25 mouse cellular contexts compared by ENCODE assay signal in the genomic region with DNA sequence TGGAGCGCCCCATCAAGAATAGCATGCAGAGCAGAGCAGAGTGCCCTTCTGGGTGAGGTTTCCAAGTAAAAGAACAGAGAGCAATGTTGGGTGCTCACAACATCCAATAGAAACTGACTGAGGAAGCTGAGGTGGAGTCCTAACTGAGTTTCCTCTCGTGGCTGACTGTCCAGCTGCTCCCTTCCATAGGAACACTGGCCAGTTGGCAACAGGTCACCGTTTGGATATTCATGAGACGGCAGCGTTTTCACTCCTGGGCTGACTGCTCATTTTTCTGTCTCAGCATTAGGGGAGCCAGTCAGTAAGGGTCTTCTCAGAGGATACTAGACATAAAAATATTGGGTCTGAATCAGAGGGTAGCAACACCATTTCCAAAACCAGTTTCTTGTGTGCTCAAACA. TPM values are rescaled to one million over a fixed set of nuclear protein-coding genes. Genes with fewer than 3 reads are reported as not detected.
DNase-seq lines count a peak whose midpoint lies in the region; ATAC-seq and TF ChIP-seq lines count a peak whose summit lies in the region.
"Had no signal": no experiment of that assay in that cellular context is flagged by ENCODE, and none has a peak within 500 bp of the region (broad histone marks: within the 10 kb centered on the region; RNA-seq: fewer than 3 reads in every experiment).

No protein-coding gene starts in this region.

- H3K9ac ChIP-seq in midbrain, postnatal 0 days (replicated peaks; ENCODE audit: low read length, poor library complexity, severe bottlenecking), result no peak overlapping the region
- no peak overlapping the region for H3K9ac ChIP-seq in midbrain, embryonic 14.5 days (replicated peaks; ENCODE audit: low read length)
- no peak overlapping the region for H3K9ac ChIP-seq in neural tube, embryonic 15.5 days (replicated peaks)
- H3K9ac ChIP-seq: forebrain, postnatal 0 days; heart, embryonic 15.5 days; hindbrain, embryonic 15.5 days; kidney, embryonic 15.5 days; limb, embryonic 13.5 days; liver, embryonic 13.5 days; lung, embryonic 15.5 days; neural tube, embryonic 13.5 days had no signal

- TF ChIP-seq CTCF in midbrain, postnatal 0 days (IDR thresholded peaks at IDR 0.05), result no peak

- ATAC-seq in midbrain, postnatal 0 days (ENCODE audit: low FRiP score), result no peak
- ATAC-seq in midbrain, embryonic 14.5 days (ENCODE audit: low FRiP score, low TSS enrichment), result no peak
- ATAC-seq in neural tube, embryonic 15.5 days (ENCODE audit: low FRiP score), result no peak
- ATAC-seq: forebrain, postnatal 0 days; intestine, embryonic 16.5 days had no signal

- WGBS in midbrain, postnatal 0 days, result 59% methylated on average over 5 of the region's 5 CpGs
- 73% methylated on average over 5 of the region's 5 CpGs for WGBS in midbrain, embryonic 14.5 days
- 68% methylated on average over 5 of the region's 5 CpGs for WGBS in neural tube, embryonic 15.5 days

- peak; percentile 70 to 73 for DNase-seq in cerebellum, postnatal 10 days
- no peak for DNase-seq in cerebellum, adult 9-11 months
- DNase-seq in heart, adult 9 months (ENCODE audit: low spot score in 2 of 2), result peak; percentile 25 to 30
- no peak for DNase-seq in heart, postnatal 4 days
- DNase-seq in midbrain, postnatal 0 days (ENCODE audit: low spot score), result peak; percentile 20
- DNase-seq in midbrain, embryonic 14.5 days, result no peak
- DNase-seq: adrenal gland, postnatal 36 days; forebrain, postnatal 0 days; kidney, postnatal 4 days; liver, embryonic 13.5 days; thymus, adult 18-20 months; thymus, postnatal 4 days had no signal

- no peaks in the 10 kb centered on the region for H3K9me3 ChIP-seq in midbrain, postnatal 0 days (ENCODE audit: low read length)
- no peaks in the 10 kb centered on the region for H3K9me3 ChIP-seq in midbrain, embryonic 14.5 days (ENCODE audit: control insufficient read depth, low read length)
- H3K9me3 ChIP-seq in neural tube, embryonic 15.5 days (replicated peaks), result no peaks in the 10 kb centered on the region
- H3K9me3 ChIP-seq: forebrain, embryonic 10.5 days; heart, embryonic 15.5 days; hindbrain, embryonic 15.5 days; kidney, embryonic 15.5 days; limb, embryonic 13.5 days; liver, embryonic 13.5 days; lung, embryonic 15.5 days; midbrain, embryonic 10.5 days; neural tube, embryonic 13.5 days had no signal

- H3K4me3 ChIP-seq in midbrain, postnatal 0 days (ENCODE audit: low read depth, low read length), result no peak overlapping the region
- H3K4me3 ChIP-seq in midbrain, embryonic 14.5 days (replicated peaks; ENCODE audit: low read depth, low read length), result no peak overlapping the region
- no peak overlapping the region for H3K4me3 ChIP-seq in neural tube, embryonic 15.5 days (replicated peaks)
- H3K4me3 ChIP-seq: forebrain, embryonic 10.5 days; heart, embryonic 15.5 days; hindbrain, embryonic 15.5 days; kidney, embryonic 15.5 days; limb, embryonic 13.5 days; liver, embryonic 13.5 days; lung, embryonic 15.5 days; midbrain, embryonic 10.5 days; neural tube, embryonic 13.5 days had no signal

- H3K36me3 ChIP-seq in midbrain, postnatal 0 days (ENCODE audit: insufficient read depth, low read length), result no peaks in the 10 kb centered on the region
- no peaks in the 10 kb centered on the region for H3K36me3 ChIP-seq in midbrain, embryonic 14.5 days (ENCODE audit: control insufficient read depth, insufficient read depth, low read length)
- H3K36me3 ChIP-seq in neural tube, embryonic 15.5 days, result no peaks in the 10 kb centered on the region
- H3K36me3 ChIP-seq: forebrain, embryonic 10.5 days; heart, embryonic 15.5 days; hindbrain, embryonic 15.5 days; kidney, embryonic 15.5 days; limb, embryonic 13.5 days; liver, embryonic 13.5 days; lung, embryonic 15.5 days; midbrain, embryonic 10.5 days; neural tube, embryonic 13.5 days had no signal

- no peak overlapping the region for H3K27ac ChIP-seq in midbrain, postnatal 0 days (ENCODE audit: low read depth, low read length)
- H3K27ac ChIP-seq in midbrain, embryonic 14.5 days (replicated peaks; ENCODE audit: low read depth, low read length), result no peak overlapping the region
- no peak overlapping the region for H3K27ac ChIP-seq in neural tube, embryonic 15.5 days (replicated peaks)
- H3K27ac ChIP-seq: forebrain, embryonic 10.5 days; heart, embryonic 15.5 days; hindbrain, embryonic 15.5 days; kidney, embryonic 15.5 days; limb, embryonic 13.5 days; liver, embryonic 13.5 days; lung, embryonic 15.5 days; macrophage; midbrain, embryonic 10.5 days; neural tube, embryonic 13.5 days had no signal

- no peak overlapping the region for H3K4me2 ChIP-seq in midbrain, postnatal 0 days (ENCODE audit: low read depth, low read length, poor library complexity, severe bottlenecking)
- H3K4me2 ChIP-seq in midbrain, embryonic 14.5 days (ENCODE audit: low read length), result no peak overlapping the region
- no peak overlapping the region for H3K4me2 ChIP-seq in neural tube, embryonic 15.5 days
- H3K4me2 ChIP-seq: heart, embryonic 15.5 days; hindbrain, embryonic 15.5 days; kidney, embryonic 15.5 days; limb, embryonic 13.5 days; liver, embryonic 13.5 days; lung, embryonic 15.5 days; neural tube, embryonic 13.5 days had no signal

- H3K27me3 ChIP-seq in midbrain, postnatal 0 days (ENCODE audit: insufficient read depth, low read length), result no peaks in the 10 kb centered on the region
- no peaks in the 10 kb centered on the region for H3K27me3 ChIP-seq in midbrain, embryonic 14.5 days (ENCODE audit: control insufficient read depth, insufficient read depth, low read length)
- no peaks in the 10 kb centered on the region for H3K27me3 ChIP-seq in neural tube, embryonic 15.5 days (replicated peaks)
- H3K27me3 ChIP-seq: heart, embryonic 15.5 days; hindbrain, embryonic 15.5 days; kidney, embryonic 15.5 days; limb, embryonic 13.5 days; liver, embryonic 13.5 days; lung, embryonic 15.5 days; neural tube, embryonic 13.5 days had no signal

- H3K4me1 ChIP-seq in midbrain, postnatal 0 days (ENCODE audit: insufficient read depth, low read length), result no peaks in the 10 kb centered on the region
- peaks cover 5% of the 10 kb centered on the region; the same call in 1 of the 2 replicates for H3K4me1 ChIP-seq in midbrain, embryonic 14.5 days (ENCODE audit: control insufficient read depth, insufficient read depth, low read length)
- peaks cover 18% of the 10 kb centered on the region for H3K4me1 ChIP-seq in neural tube, embryonic 15.5 days
- H3K4me1 ChIP-seq: lung, embryonic 15.5 days had no signal

RNA-seq across cellular contexts. Expression of gene A730071L15Rik, which starts 43.2 kb away (rescaled TPM):
- total RNA-seq in heart, postnatal 4 days (2021), result under 1 TPM in 1 of 2 experiments, not detected in 1; 0.20 TPM
- 0.11 and 0.42 TPM in 2 replicates for total RNA-seq in midbrain, postnatal 0 days (2014; rRNA removed)
- polyA plus RNA-seq in midbrain, postnatal 0 days (2015; fragmentation: Nextera tagmentation; extraction: Ambion mirVana), result 0.23 and 0.33 TPM in 2 replicates
- 0.74 and 1.1 TPM in 2 replicates for polyA plus RNA-seq in midbrain, embryonic 14.5 days (2014; fragmentation: Nextera tagmentation; extraction: Ambion mirVana)
- polyA plus RNA-seq in neural tube, embryonic 15.5 days (2015; fragmentation: Nextera tagmentation; extraction: Ambion mirVana), result 0.37 and 0.57 TPM in 2 replicates
- total RNA-seq: left cerebral cortex, postnatal 10 days had no signal
- polyA plus RNA-seq: macrophage; small intestine, adult 2 months had no signal

RNA-seq across cellular contexts. Expression of gene Nudcd3, which starts 43.6 kb away (rescaled TPM):
- 10 to 100 TPM; 64.2 to 66.8 TPM for total RNA-seq in heart, postnatal 4 days (2021)
- 68.1 and 69.5 TPM in 2 replicates for total RNA-seq in midbrain, postnatal 0 days (2014; rRNA removed)
- polyA plus RNA-seq in midbrain, postnatal 0 days (2015; fragmentation: Nextera tagmentation; extraction: Ambion mirVana), result 70.7 and 75.6 TPM in 2 replicates
- polyA plus RNA-seq in midbrain, embryonic 14.5 days (2014; fragmentation: Nextera tagmentation; extraction: Ambion mirVana), result 56.9 and 57.8 TPM in 2 replicates
- polyA plus RNA-seq in neural tube, embryonic 15.5 days (2015; fragmentation: Nextera tagmentation; extraction: Ambion mirVana), result 61.2 and 62.4 TPM in 2 replicates

Comparison
In these comparisons a context has a peak if more than half of its experiments do, and no peak if none do; other contexts are left out.
1. DNase-seq: peak in cerebellum, postnatal 10 days (2 of 2), heart, adult 9 months (2 of 2) and midbrain, postnatal 0 days (single experiment); none in cerebellum, adult 9-11 months (single experiment), heart, postnatal 4 days (single experiment) and midbrain, embryonic 14.5 days (single experiment).